In genomic region chr3:131303320-131303714, GRCm38 (mm10) we compare ENCODE assay signal across 8 mouse cellular contexts. TPM values are rescaled to one million over a fixed set of nuclear protein-coding genes. Genes with fewer than 3 reads are reported as not detected.
A peak's percentile ranks its signal among the peaks of the same experiment; 100 is the strongest.
DNase-seq lines count a peak whose midpoint lies in the region; ATAC-seq and TF ChIP-seq lines count a peak whose summit lies in the region.

No protein-coding gene starts in this region.

- peak overlapping the region; percentile 98 for H3K4me2 ChIP-seq in lung, embryonic 15.5 days
- H3K4me2 ChIP-seq in forebrain, embryonic 11.5 days (ENCODE audit: low read depth, low read length, severe bottlenecking): peak overlapping the region; percentile 98
- peak overlapping the region; percentile 98 for H3K4me2 ChIP-seq in limb, embryonic 13.5 days (replicated peaks)

- H3K36me3 ChIP-seq in lung, embryonic 15.5 days: no peaks in the 10 kb centered on the region
- no peaks in the 10 kb centered on the region for H3K36me3 ChIP-seq in forebrain, embryonic 11.5 days (ENCODE audit: control insufficient read depth, insufficient read depth, low read length)
- H3K36me3 ChIP-seq in limb, embryonic 13.5 days: no peaks in the 10 kb centered on the region

- peak overlapping the region; percentile 74 for H3K4me3 ChIP-seq in lung, embryonic 15.5 days
- peak overlapping the region; percentile 71 for H3K4me3 ChIP-seq in forebrain, embryonic 11.5 days (ENCODE audit: low read depth, low read length)
- peak overlapping the region; percentile 73 for H3K4me3 ChIP-seq in limb, embryonic 13.5 days
- H3K4me3 ChIP-seq in olfactory bulb, adult 2 months (ENCODE audit: insufficient read depth, low read depth, low read length): peak overlapping the region; percentile 91

- peak overlapping the region; percentile 54; the same call in 1 of the 2 replicates for H3K9ac ChIP-seq in lung, embryonic 15.5 days
- H3K9ac ChIP-seq in forebrain, embryonic 11.5 days (ENCODE audit: low read length): peak overlapping the region; percentile 64; the same call in 1 of the 2 replicates
- H3K9ac ChIP-seq in limb, embryonic 13.5 days: 0 out of 2 replicates have a peak overlapping the region, but pooled peaks have one; percentile 74

- TF ChIP-seq CTCF in olfactory bulb, adult 2 months (IDR thresholded peaks at IDR 0.05; ENCODE audit: insufficient read depth, low read depth, low read length): no peak

- 0 out of 2 replicates have a peak, but pooled peaks have one; percentile 9 for ATAC-seq in lung, embryonic 15.5 days (ENCODE audit: borderline replicate concordance, extremely low read depth, low FRiP score, low TSS enrichment)
- peak; percentile 28; the same call in 1 of the 2 replicates for ATAC-seq in forebrain, embryonic 11.5 days (replicated peaks; ENCODE audit: low FRiP score)
- no peak for ATAC-seq in limb, embryonic 13.5 days (ENCODE audit: low FRiP score, low read depth)

- TF ChIP-seq POLR2A in olfactory bulb, adult 2 months (IDR thresholded peaks at IDR 0.05; ENCODE audit: insufficient read depth, low read depth, low read length): no peak; the same call in 1 of the 2 replicates

- no peak for DNase-seq in lung, postnatal 10 days
- DNase-seq in forebrain, embryonic 11.5 days (ENCODE audit: low spot score): no peak
- no peak for DNase-seq in urinary bladder, postnatal 10 days (ENCODE audit: low spot score)
- no peak for DNase-seq in right cerebral cortex, postnatal 10 days (ENCODE audit: low spot score in 2 of 2)
- DNase-seq in natural killer cell, adult 2 months (ENCODE audit: low spot score in 2 of 2): no peak

- no peaks in the 10 kb centered on the region for H3K9me3 ChIP-seq in lung, embryonic 15.5 days
- no peaks in the 10 kb centered on the region for H3K9me3 ChIP-seq in forebrain, embryonic 11.5 days (ENCODE audit: control insufficient read depth, low read length)
- peaks cover 3% of the 10 kb centered on the region; the same call in 1 of the 2 replicates for H3K9me3 ChIP-seq in limb, embryonic 13.5 days

- H3K27ac ChIP-seq in lung, embryonic 15.5 days: no peak overlapping the region
- H3K27ac ChIP-seq in forebrain, embryonic 11.5 days (ENCODE audit: low read depth, low read length): no peak overlapping the region
- H3K27ac ChIP-seq in limb, embryonic 13.5 days: no peak overlapping the region
- peak overlapping the region; percentile 22; the same call in 1 of the 2 replicates for H3K27ac ChIP-seq in olfactory bulb, adult 2 months (ENCODE audit: insufficient read depth, low read depth, low read length)

- peaks cover 7% of the 10 kb centered on the region; the same call in 1 of the 2 replicates for H3K4me1 ChIP-seq in lung, embryonic 15.5 days
- H3K4me1 ChIP-seq in forebrain, embryonic 11.5 days (replicated peaks; ENCODE audit: control insufficient read depth, insufficient read depth, low read length): 0 out of 2 replicates have a peak, but pooled peaks cover 2% of the 10 kb centered on the region
- H3K4me1 ChIP-seq in limb, embryonic 13.5 days: peaks cover 14% of the 10 kb centered on the region
- H3K4me1 ChIP-seq in olfactory bulb, adult 2 months (ENCODE audit: control insufficient read depth, insufficient read depth, low read length): peaks cover 9% of the 10 kb centered on the region

- no peaks in the 10 kb centered on the region for H3K27me3 ChIP-seq in lung, embryonic 15.5 days
- H3K27me3 ChIP-seq in forebrain, embryonic 11.5 days (ENCODE audit: control insufficient read depth, insufficient read depth, low read length): peaks cover 2% of the 10 kb centered on the region; the same call in 1 of the 2 replicates
- no peaks in the 10 kb centered on the region for H3K27me3 ChIP-seq in limb, embryonic 13.5 days

- 20% methylated on average over 5 of the region's 5 CpGs for WGBS in lung, embryonic 15.5 days
- WGBS in forebrain, embryonic 11.5 days: 23% methylated on average over 5 of the region's 5 CpGs
- 21% methylated on average over 5 of the region's 5 CpGs for WGBS in limb, embryonic 13.5 days
- 10% methylated on average over 5 of the region's 5 CpGs for WGBS in olfactory bulb, adult 2 months

RNA-seq across cellular contexts. Expression of gene Cyp2u1, which starts 0.3 kb away (rescaled TPM):
- polyA plus RNA-seq in lung, embryonic 15.5 days (2015; fragmentation: Nextera tagmentation; extraction: Ambion mirVana): 2.2 and 2.5 TPM in 2 replicates
- polyA plus RNA-seq in forebrain, embryonic 11.5 days (2014; fragmentation: Nextera tagmentation; extraction: Ambion mirVana): 1.5 and 3.1 TPM in 2 replicates
- 2.5 and 2.6 TPM in 2 replicates for polyA plus RNA-seq in limb, embryonic 13.5 days (2015; fragmentation: Nextera tagmentation; extraction: Ambion mirVana)
- polyA plus RNA-seq in olfactory bulb, adult 2 months (2012; ENCODE audit: insufficient read depth, insufficient read length, low replicate concordance, missing spikeins): not detected in 2 replicates

RNA-seq across cellular contexts. Expression of gene Hadh, which starts 31.4 kb away (rescaled TPM):
- polyA plus RNA-seq in lung, embryonic 15.5 days (2015; fragmentation: Nextera tagmentation; extraction: Ambion mirVana): 106 and 108 TPM in 2 replicates
- 74.1 and 75.7 TPM in 2 replicates for polyA plus RNA-seq in forebrain, embryonic 11.5 days (2014; fragmentation: Nextera tagmentation; extraction: Ambion mirVana)
- 112 and 118 TPM in 2 replicates for polyA plus RNA-seq in limb, embryonic 13.5 days (2015; fragmentation: Nextera tagmentation; extraction: Ambion mirVana)
- not detected in 2 replicates for polyA plus RNA-seq in olfactory bulb, adult 2 months (2012; ENCODE audit: insufficient read depth, insufficient read length, low replicate concordance, missing spikeins)
